Mouse (Mus musculus) brain, adult 2 months (tissue): Measurements from ENCODE around the gene Avpi1.

Experiments
- DNase-seq: peaks from one replicate; pipeline ENCODE4 v3.0.0; 2011; ENCODE audit warnings: low read depth, low spot score

Gene Avpi1

GRCm38 (mm10) chr19:42128787-42129508 is at the start of gene Avpi1:
Gene Avpi1, minus strand, starts transcription at chr19:42129059.
- peak; percentile 100 for DNase-seq

- DNase-seq = no peak
These were observed 48.6 kb upstream of the Avpi1 start for GRCm38 (mm10) chr19:42177461-42177860.

GRCm38 (mm10) chr19:42176841-42177240 is 48.0 kb upstream of the Avpi1 start:
- DNase-seq = no peak

GRCm38 (mm10) chr19:42170025-42170969 is 41.4 kb upstream of the Avpi1 start:
- DNase-seq = peak; percentile 98

GRCm38 (mm10) chr19:42169322-42169975 is 40.6 kb upstream of the Avpi1 start:
- peak; percentile 34 for DNase-seq

GRCm38 (mm10) chr19:42167489-42167888 is 38.6 kb upstream of the Avpi1 start:
- no peak for DNase-seq

GRCm38 (mm10) chr19:42166766-42167165 is 37.9 kb upstream of the Avpi1 start:
- DNase-seq = no peak

- peak; percentile 91 for DNase-seq
These were observed 37.3 kb upstream of the Avpi1 start for GRCm38 (mm10) chr19:42166130-42166529.

- DNase-seq = peak; percentile 55
These were observed 35.3 kb upstream of the Avpi1 start for GRCm38 (mm10) chr19:42164188-42164587.

GRCm38 (mm10) chr19:42163764-42164163 is 34.9 kb upstream of the Avpi1 start, which contains the start of gene Zfyve27:
Gene Zfyve27, plus strand, starts transcription at chr19:42163951.
- DNase-seq = no peak

GRCm38 (mm10) chr19:42158246-42159017 is 29.6 kb upstream of the Avpi1 start:
- DNase-seq = no peak

- no peak for DNase-seq
These were observed 28.8 kb upstream of the Avpi1 start for GRCm38 (mm10) chr19:42157493-42158237.

GRCm38 (mm10) chr19:42151990-42152389 is 23.1 kb upstream of the Avpi1 start:
- DNase-seq = peak; percentile 96

GRCm38 (mm10) chr19:42148569-42148860 is 19.7 kb upstream of the Avpi1 start:
- no peak for DNase-seq

GRCm38 (mm10) chr19:42147769-42148568 is 19.1 kb upstream of the Avpi1 start:
- DNase-seq = peak; percentile 82

GRCm38 (mm10) chr19:42147170-42147768 is 18.4 kb upstream of the Avpi1 start, which contains the start of gene Marveld1:
Gene Marveld1, plus strand, starts transcription at chr19:42147400.
- DNase-seq = peak; percentile 81

- DNase-seq = peak; percentile 33
These were observed 17.6 kb upstream of the Avpi1 start for GRCm38 (mm10) chr19:42146276-42147010.

- DNase-seq = no peak
These were observed 16.9 kb upstream of the Avpi1 start for GRCm38 (mm10) chr19:42145731-42146130.

GRCm38 (mm10) chr19:42145210-42145609 is 16.4 kb upstream of the Avpi1 start:
- no peak for DNase-seq
